Mouse (Mus musculus): ENCODE measurements around the gene Btbd7. TPM values are rescaled to one million over a fixed set of nuclear protein-coding genes. Genes with fewer than 3 reads are reported as not detected.
A peak's percentile ranks its signal among the peaks of the same experiment; 100 is the strongest.

The Btbd7 gene
- 19.6 and 20.6 TPM in 2 replicates for polyA plus RNA-seq (2014; fragmentation: Nextera tagmentation; extraction: Ambion mirVana)

DNA sequence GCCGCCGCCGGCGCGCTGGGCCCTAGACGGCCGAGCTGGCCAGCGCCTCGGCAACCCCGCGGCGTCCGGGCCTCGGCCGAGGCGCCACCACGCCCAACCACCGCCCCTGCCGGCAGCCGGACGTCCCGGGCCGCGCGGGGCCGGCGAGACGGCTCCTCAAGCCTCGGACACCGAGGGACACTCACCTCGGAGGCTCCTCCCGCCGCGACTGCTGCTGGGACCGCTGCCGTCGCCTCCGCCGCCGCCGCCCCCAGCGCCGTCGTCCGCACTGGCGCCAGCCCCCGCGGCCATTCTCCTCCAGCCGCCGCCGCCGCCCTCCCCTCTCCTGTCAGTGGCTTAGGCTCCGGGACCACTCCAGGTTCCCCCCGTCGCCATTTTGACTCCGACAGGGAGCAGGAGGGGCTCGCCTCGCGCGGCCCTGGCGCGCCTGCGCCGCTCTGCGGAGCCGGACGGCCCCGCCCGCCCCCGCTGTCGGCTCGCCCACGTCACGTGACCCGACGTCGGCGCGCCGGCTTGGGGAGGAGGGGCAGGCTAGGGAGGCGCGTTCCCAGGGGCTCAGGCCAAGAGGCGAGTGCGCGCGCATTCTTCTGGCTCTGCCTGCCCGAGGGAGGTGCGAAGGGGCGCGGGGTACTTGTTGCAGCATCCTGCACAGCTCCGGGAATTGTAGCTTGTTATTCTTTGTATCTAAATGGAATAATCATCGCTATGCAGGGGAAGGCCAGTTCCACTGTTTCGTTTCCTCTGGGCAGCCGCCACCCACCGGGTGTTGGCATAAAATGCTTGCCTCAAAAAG is at the start of gene Btbd7:
Btbd7 (minus strand) TSS at position 441 of the 793 bp plus-strand sequence.
- H3K36me3 ChIP-seq (ENCODE audit: control insufficient read depth, insufficient read depth, low read length) = no peaks in the 10 kb centered on the region
- peak; percentile 100 for DNase-seq (ENCODE audit: low spot score)
- H3K27me3 ChIP-seq (ENCODE audit: control insufficient read depth, insufficient read depth, low read length) = no peaks in the 10 kb centered on the region
- H3K4me2 ChIP-seq (replicated peaks; ENCODE audit: low read depth, low read length) = peak within 1 kb of the TSS; percentile 73
- H3K27ac ChIP-seq (ENCODE audit: low read depth, low read length) = peak within 1 kb of the TSS; percentile 95
- no peaks in the 10 kb centered on the region for H3K9me3 ChIP-seq (ENCODE audit: control insufficient read depth, low read length)
- H3K9ac ChIP-seq (ENCODE audit: low read depth, low read length) = peak within 1 kb of the TSS; percentile 96
- H3K4me3 ChIP-seq (ENCODE audit: low read depth, low read length) = peak within 1 kb of the TSS; percentile 89
- H3K4me1 ChIP-seq (replicated peaks; ENCODE audit: control insufficient read depth, insufficient read depth, low read length) = no peaks in the 10 kb centered on the region
- peak; percentile 97 for ATAC-seq (ENCODE audit: low FRiP score)
- under 1% methylated on average over 50 of the region's 95 CpGs for WGBS

DNA sequence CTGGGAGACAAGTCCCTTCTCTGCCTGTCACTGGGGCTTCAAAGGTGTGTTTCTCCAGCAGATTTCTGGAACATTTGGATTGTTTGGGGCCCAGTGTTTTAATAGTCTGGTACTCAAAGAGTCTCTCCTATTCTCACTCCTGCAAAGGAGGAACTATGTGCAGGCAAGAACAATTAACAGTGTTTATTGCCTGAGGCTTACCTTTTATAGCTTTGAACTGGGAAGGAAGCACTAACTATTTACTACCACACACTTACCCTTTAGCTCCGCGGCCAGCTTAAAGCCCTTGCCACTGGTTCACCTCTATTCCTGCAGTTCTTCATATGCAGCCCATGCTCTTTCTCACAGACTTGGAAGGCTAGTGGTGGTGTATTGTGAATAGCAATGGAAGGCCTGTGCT is 37.8 kb upstream of the Btbd7 start:
- Histone ChIP-seq H3K9ac (ENCODE audit: low read depth, low read length) (no peak overlapping the region), H3K4me2 (replicated peaks; ENCODE audit: low read depth, low read length) (no peak overlapping the region), H3K36me3 (ENCODE audit: control insufficient read depth, insufficient read depth, low read length) (no peaks in the 10 kb centered on the region), H3K27me3 (ENCODE audit: control insufficient read depth, insufficient read depth, low read length) (no peaks in the 10 kb centered on the region), H3K27ac (ENCODE audit: low read depth, low read length) (no peak overlapping the region), H3K9me3 (ENCODE audit: control insufficient read depth, low read length) (no peaks in the 10 kb centered on the region), H3K4me1 (replicated peaks; ENCODE audit: control insufficient read depth, insufficient read depth, low read length) (no peaks in the 10 kb centered on the region), H3K4me3 (ENCODE audit: low read depth, low read length) (no peak overlapping the region)
- ATAC-seq (ENCODE audit: low FRiP score) = no peak
- 90% methylated on average over 2 of the region's 2 CpGs for WGBS
- DNase-seq (ENCODE audit: low spot score) = no peak

DNA sequence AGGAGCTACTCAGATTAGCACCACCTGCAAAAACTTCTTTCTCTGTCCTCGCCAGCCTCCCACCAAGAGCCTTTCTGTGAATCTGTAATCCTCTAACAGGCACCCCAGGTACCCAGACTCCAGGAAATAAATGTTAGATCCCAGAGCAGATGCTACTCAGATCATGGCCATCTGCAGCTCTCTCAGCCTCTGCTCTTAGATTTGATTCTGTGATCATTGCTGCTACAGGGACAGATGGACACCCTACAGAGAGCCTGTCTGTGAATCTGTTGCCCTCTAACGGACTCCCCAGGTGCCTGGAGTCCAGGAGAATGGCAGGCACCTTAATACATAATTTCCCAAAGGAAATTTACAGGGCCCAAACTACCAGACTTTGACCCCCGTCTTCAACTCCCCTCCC is 29.9 kb upstream of the Btbd7 start:
- ATAC-seq (ENCODE audit: low FRiP score) (no peak), DNase-seq (ENCODE audit: low spot score) (no peak)
- H3K4me1 ChIP-seq (replicated peaks; ENCODE audit: control insufficient read depth, insufficient read depth, low read length) = no peaks in the 10 kb centered on the region
- no peak overlapping the region for H3K4me3 ChIP-seq (ENCODE audit: low read depth, low read length)
- H3K9me3 ChIP-seq (ENCODE audit: control insufficient read depth, low read length) = no peaks in the 10 kb centered on the region
- no peaks in the 10 kb centered on the region for H3K27me3 ChIP-seq (ENCODE audit: control insufficient read depth, insufficient read depth, low read length)
- H3K4me2 ChIP-seq (replicated peaks; ENCODE audit: low read depth, low read length) = no peak overlapping the region
- no peak overlapping the region for H3K9ac ChIP-seq (ENCODE audit: low read depth, low read length)
- H3K27ac ChIP-seq (ENCODE audit: low read depth, low read length) = no peak overlapping the region
- 48% methylated on average over 3 of the region's 3 CpGs for WGBS
- no peaks in the 10 kb centered on the region for H3K36me3 ChIP-seq (ENCODE audit: control insufficient read depth, insufficient read depth, low read length)

DNA sequence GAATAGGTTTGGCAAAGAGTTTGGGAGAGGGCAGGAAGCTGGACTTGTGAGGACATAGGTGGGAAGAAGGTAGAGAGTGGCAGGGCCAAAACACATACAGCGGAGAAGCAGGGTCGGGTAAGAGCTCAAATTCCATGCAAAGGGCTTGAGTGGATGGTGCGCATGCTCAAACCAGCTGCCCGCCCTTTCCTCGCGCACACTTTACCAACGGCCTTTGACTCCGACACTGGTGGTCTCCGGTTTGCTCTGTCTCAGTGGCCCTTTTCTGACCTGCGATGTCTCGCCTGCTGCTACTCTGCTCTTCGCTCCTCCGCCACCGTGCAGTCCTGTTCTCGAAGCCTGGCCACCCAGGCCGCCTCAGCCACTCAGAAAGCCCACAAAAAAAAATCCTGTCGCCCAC is 20.8 kb upstream of the Btbd7 start, which contains the start of gene Cox8c:
Cox8c (plus strand) TSS at position 226 of the 400 bp plus-strand sequence.
- no peaks in the 10 kb centered on the region for H3K9me3 ChIP-seq (ENCODE audit: control insufficient read depth, low read length)
- H3K36me3 ChIP-seq (ENCODE audit: control insufficient read depth, insufficient read depth, low read length) = no peaks in the 10 kb centered on the region
- no peak for ATAC-seq (ENCODE audit: low FRiP score)
- no peak within 1 kb of the TSS for H3K27ac ChIP-seq (ENCODE audit: low read depth, low read length)
- WGBS = 89% methylated on average over 17 of the region's 17 CpGs
- H3K9ac ChIP-seq (ENCODE audit: low read depth, low read length) = no peak within 1 kb of the TSS
- H3K4me3 ChIP-seq (ENCODE audit: low read depth, low read length) = no peak within 1 kb of the TSS
- H3K4me2 ChIP-seq (replicated peaks; ENCODE audit: low read depth, low read length) = no peak within 1 kb of the TSS
- no peaks in the 10 kb centered on the region for H3K4me1 ChIP-seq (replicated peaks; ENCODE audit: control insufficient read depth, insufficient read depth, low read length)
- DNase-seq (ENCODE audit: low spot score) = no peak
- no peaks in the 10 kb centered on the region for H3K27me3 ChIP-seq (ENCODE audit: control insufficient read depth, insufficient read depth, low read length)

DNA sequence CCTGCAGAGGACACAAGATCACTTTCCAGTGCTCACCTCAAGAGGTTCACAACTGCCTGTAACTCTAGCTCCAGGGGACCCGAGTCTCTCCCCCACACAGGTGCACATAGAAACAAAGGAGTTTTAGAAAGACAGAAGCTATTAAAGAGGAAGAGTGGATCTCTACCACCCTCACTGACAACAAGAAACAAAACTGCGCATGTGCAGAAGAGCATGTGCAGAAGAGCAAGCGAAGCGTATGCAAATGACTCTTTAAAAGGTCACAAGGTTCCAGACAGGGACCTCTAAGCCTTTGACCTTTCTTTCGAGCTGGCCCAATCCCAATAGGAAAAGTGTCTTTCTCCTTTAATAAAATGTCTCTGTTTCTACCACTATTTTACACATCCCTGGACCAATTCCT is 10.3 kb upstream of the Btbd7 start:
- Histone ChIP-seq H3K9ac (ENCODE audit: low read depth, low read length) (no peak overlapping the region), H3K36me3 (ENCODE audit: control insufficient read depth, insufficient read depth, low read length) (no peaks in the 10 kb centered on the region)

DNA sequence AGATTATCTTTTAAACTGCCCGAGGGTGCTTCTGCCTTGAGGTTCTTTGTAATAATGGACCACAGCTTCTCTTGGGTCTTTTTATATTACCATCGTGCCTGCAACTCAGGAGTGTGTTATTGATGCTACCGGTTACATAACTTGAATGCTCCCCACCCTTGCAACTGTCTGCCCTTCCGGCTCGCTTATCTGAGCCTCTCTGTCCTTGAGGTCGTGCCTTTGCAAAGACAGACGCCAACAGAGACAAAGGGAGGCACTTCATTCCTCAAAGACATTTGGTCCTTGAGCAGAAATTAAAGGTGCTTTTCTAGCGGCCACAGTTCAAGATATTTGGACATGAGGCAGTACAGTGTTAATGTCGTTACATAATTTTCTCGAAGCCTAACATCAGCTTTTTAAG is 9.1 kb upstream of the Btbd7 start:
- Histone ChIP-seq H3K27me3 (ENCODE audit: control insufficient read depth, insufficient read depth, low read length) (no peaks in the 10 kb centered on the region), H3K4me2 (replicated peaks; ENCODE audit: low read depth, low read length) (no peak overlapping the region), H3K4me3 (ENCODE audit: low read depth, low read length) (no peak overlapping the region), H3K9me3 (ENCODE audit: control insufficient read depth, low read length) (no peaks in the 10 kb centered on the region), H3K27ac (ENCODE audit: low read depth, low read length) (no peak overlapping the region), H3K9ac (ENCODE audit: low read depth, low read length) (no peak overlapping the region), H3K4me1 (replicated peaks; ENCODE audit: control insufficient read depth, insufficient read depth, low read length) (no peaks in the 10 kb centered on the region), H3K36me3 (ENCODE audit: control insufficient read depth, insufficient read depth, low read length) (no peaks in the 10 kb centered on the region)
- DNase-seq (ENCODE audit: low spot score) = no peak
- 62% methylated on average over 10 of the region's 10 CpGs for WGBS
- ATAC-seq (ENCODE audit: low FRiP score) = no peak

More for the DNA sequence above, 10.3 kb upstream of the Btbd7 start:
- Histone ChIP-seq H3K4me3 (ENCODE audit: low read depth, low read length) (no peak overlapping the region), H3K27me3 (ENCODE audit: control insufficient read depth, insufficient read depth, low read length) (no peaks in the 10 kb centered on the region), H3K4me2 (replicated peaks; ENCODE audit: low read depth, low read length) (no peak overlapping the region), H3K27ac (ENCODE audit: low read depth, low read length) (no peak overlapping the region), H3K4me1 (replicated peaks; ENCODE audit: control insufficient read depth, insufficient read depth, low read length) (no peaks in the 10 kb centered on the region), H3K9me3 (ENCODE audit: control insufficient read depth, low read length) (no peaks in the 10 kb centered on the region)
- 62% methylated on average over 5 of the region's 5 CpGs for WGBS
- ATAC-seq (ENCODE audit: low FRiP score) (no peak), DNase-seq (ENCODE audit: low spot score) (no peak)

DNA sequence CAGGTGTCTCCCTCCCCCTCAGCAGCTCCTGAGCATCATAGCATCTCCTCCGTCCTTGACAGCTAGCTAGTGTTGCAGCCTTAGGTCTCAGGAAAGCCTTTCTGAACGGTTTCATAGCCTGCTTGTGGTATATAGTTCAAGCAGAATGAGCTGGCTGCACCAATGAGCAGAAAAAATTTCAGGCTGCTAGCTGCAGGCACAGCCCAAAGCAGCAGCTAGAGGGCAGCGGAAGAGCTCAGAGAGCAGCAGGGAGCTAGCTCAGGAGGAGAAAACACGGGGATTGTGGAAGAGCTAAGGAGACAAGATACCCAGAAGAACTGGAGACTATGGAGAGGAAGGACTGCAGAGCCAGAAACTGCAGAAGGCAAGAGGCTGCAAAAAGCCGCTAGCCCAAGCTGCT is 7.5 kb upstream of the Btbd7 start:
- 0 out of 2 replicates have a peak overlapping the region, but pooled peaks have one; percentile 5 for H3K9ac ChIP-seq (ENCODE audit: low read depth, low read length)
- no peak overlapping the region for H3K4me3 ChIP-seq (ENCODE audit: low read depth, low read length)
- no peaks in the 10 kb centered on the region for H3K27me3 ChIP-seq (ENCODE audit: control insufficient read depth, insufficient read depth, low read length)
- no peaks in the 10 kb centered on the region for H3K9me3 ChIP-seq (ENCODE audit: control insufficient read depth, low read length)
- no peaks in the 10 kb centered on the region for H3K4me1 ChIP-seq (replicated peaks; ENCODE audit: control insufficient read depth, insufficient read depth, low read length)
- H3K4me2 ChIP-seq (replicated peaks; ENCODE audit: low read depth, low read length) = no peak overlapping the region
- ATAC-seq (ENCODE audit: low FRiP score) (no peak), DNase-seq (ENCODE audit: low spot score) (peak; percentile 33)
- 16% methylated on average over 5 of the region's 5 CpGs for WGBS
- H3K36me3 ChIP-seq (ENCODE audit: control insufficient read depth, insufficient read depth, low read length) = no peaks in the 10 kb centered on the region
- H3K27ac ChIP-seq (ENCODE audit: low read depth, low read length) = no peak overlapping the region

DNA sequence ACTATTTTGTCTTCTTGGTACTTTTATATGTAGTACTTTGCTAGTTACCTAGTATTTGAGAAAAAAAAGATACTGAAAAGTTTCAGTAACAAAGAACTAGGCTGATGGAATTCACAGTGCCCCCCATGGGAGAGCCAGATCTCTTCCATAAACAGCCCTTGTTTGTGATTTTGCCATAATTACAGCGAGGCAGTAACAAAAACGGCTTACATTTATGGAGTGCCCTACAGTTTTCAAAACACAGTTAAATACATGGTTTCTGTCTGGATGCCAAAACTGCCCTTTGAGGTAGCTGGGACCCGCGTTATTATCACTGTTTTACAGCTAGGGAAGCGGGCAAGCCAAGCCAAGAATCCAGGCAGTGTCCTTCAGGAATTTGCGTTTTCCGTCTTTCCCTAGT is 630 bp upstream of the Btbd7 start:
- Histone ChIP-seq H3K27ac (ENCODE audit: low read depth, low read length) (no peak overlapping the region), H3K4me1 (replicated peaks; ENCODE audit: control insufficient read depth, insufficient read depth, low read length) (no peaks in the 10 kb centered on the region), H3K4me3 (ENCODE audit: low read depth, low read length) (peak overlapping the region; percentile 89), H3K4me2 (replicated peaks; ENCODE audit: low read depth, low read length) (peak overlapping the region; percentile 34), H3K9me3 (ENCODE audit: control insufficient read depth, low read length) (no peaks in the 10 kb centered on the region), H3K9ac (ENCODE audit: low read depth, low read length) (peak overlapping the region; percentile 20; the same call in 1 of the 2 replicates), H3K36me3 (ENCODE audit: control insufficient read depth, insufficient read depth, low read length) (no peaks in the 10 kb centered on the region), H3K27me3 (ENCODE audit: control insufficient read depth, insufficient read depth, low read length) (no peaks in the 10 kb centered on the region)
- ATAC-seq (ENCODE audit: low FRiP score) = no peak
- DNase-seq (ENCODE audit: low spot score) = peak; percentile 29
- 42% methylated on average over 7 of the region's 7 CpGs for WGBS

Data from hindbrain, embryonic 11.5 days (tissue).